ENCODE assay signal across 39 mouse cellular contexts in genomic region chr19:59221131-59221530, GRCm38 (mm10). TPM values are rescaled to one million over a fixed set of nuclear protein-coding genes. Genes with fewer than 3 reads are reported as not detected.
"Had no signal": no experiment of that assay in that cellular context is flagged by ENCODE, and none has a peak within 500 bp of the region (broad histone marks: within the 10 kb centered on the region; RNA-seq: fewer than 3 reads in every experiment).

No protein-coding gene starts in this region.

- H3K9ac ChIP-seq: embryonic facial prominence, embryonic 12.5 days; embryonic facial prominence, embryonic 13.5 days; embryonic facial prominence, embryonic 15.5 days; forebrain, embryonic 12.5 days; forebrain, embryonic 13.5 days; forebrain, embryonic 15.5 days; forebrain, postnatal 0 days had no signal

- ATAC-seq: forebrain, embryonic 13.5 days; forebrain, embryonic 14.5 days; forebrain, embryonic 15.5 days; forebrain, embryonic 16.5 days; forebrain, postnatal 0 days had no signal

- H3K27ac ChIP-seq: embryonic facial prominence, embryonic 10.5 days; embryonic facial prominence, embryonic 12.5 days; embryonic facial prominence, embryonic 13.5 days; embryonic facial prominence, embryonic 15.5 days; forebrain, embryonic 10.5 days; forebrain, embryonic 12.5 days; forebrain, embryonic 13.5 days; forebrain, embryonic 15.5 days; gastrocnemius, adult 2 months; heart, adult 2 months had no signal

- H3K27me3 ChIP-seq: embryonic facial prominence, embryonic 12.5 days; embryonic facial prominence, embryonic 15.5 days; forebrain, embryonic 13.5 days; forebrain, embryonic 15.5 days had no signal

- H3K4me2 ChIP-seq: embryonic facial prominence, embryonic 12.5 days; embryonic facial prominence, embryonic 13.5 days; embryonic facial prominence, embryonic 15.5 days; forebrain, embryonic 12.5 days; forebrain, embryonic 13.5 days; forebrain, embryonic 15.5 days had no signal

- H3K36me3 ChIP-seq: embryonic facial prominence, embryonic 10.5 days; embryonic facial prominence, embryonic 12.5 days; embryonic facial prominence, embryonic 13.5 days; embryonic facial prominence, embryonic 15.5 days; forebrain, embryonic 10.5 days; forebrain, embryonic 12.5 days; forebrain, embryonic 15.5 days had no signal

- H3K4me1 ChIP-seq: embryonic facial prominence, embryonic 10.5 days; embryonic facial prominence, embryonic 12.5 days; embryonic facial prominence, embryonic 13.5 days; embryonic facial prominence, embryonic 15.5 days; forebrain, embryonic 13.5 days; forebrain, embryonic 15.5 days had no signal

- DNase-seq: cerebellum, adult 8-10 months; cerebellum, adult 9-10 months; cerebellum, adult 9-11 months; cerebellum, postnatal 10 days; cerebellum, postnatal 14 days; cerebellum, postnatal 25 days; cerebellum, postnatal 36 days; embryo, embryonic 11 days; forebrain, postnatal 0 days; gastrocnemius, adult 2 months; gastrocnemius, postnatal 10 days; gastrocnemius, postnatal 14 days; gastrocnemius, postnatal 25 days; gastrocnemius, postnatal 36 days; heart, adult 18-20 months; heart, adult 2 months had no signal

- H3K9me3 ChIP-seq: embryonic facial prominence, embryonic 10.5 days; embryonic facial prominence, embryonic 12.5 days; embryonic facial prominence, embryonic 13.5 days; embryonic facial prominence, embryonic 15.5 days; forebrain, embryonic 10.5 days; forebrain, embryonic 12.5 days; forebrain, embryonic 13.5 days; forebrain, embryonic 15.5 days had no signal

- H3K4me3 ChIP-seq: embryonic facial prominence, embryonic 10.5 days; embryonic facial prominence, embryonic 12.5 days; embryonic facial prominence, embryonic 13.5 days; embryonic facial prominence, embryonic 15.5 days; erythroblast, embryonic 14.5 days; forebrain, embryonic 10.5 days; forebrain, embryonic 12.5 days; forebrain, embryonic 13.5 days; forebrain, embryonic 15.5 days; gastrocnemius, adult 2 months; heart, adult 2 months had no signal

RNA-seq across cellular contexts. Expression of gene Kcnk18, which starts 2.1 kb away (rescaled TPM):
- total RNA-seq: common myeloid progenitor, adult 5-6 weeks; forebrain, postnatal 0 days; gastrocnemius, adult 18-20 months; gastrocnemius, adult 2 months; gastrocnemius, adult 8-10 months; gastrocnemius, postnatal 10 days; gastrocnemius, postnatal 14 days; gastrocnemius, postnatal 25 days; gastrocnemius, postnatal 36 days; gastrocnemius, postnatal 4 days; granulocyte monocyte progenitor cell, adult 5-6 weeks; heart, adult 18-20 months; heart, adult 2 months; heart, adult 8-10 months had no signal
- polyA plus RNA-seq: cortical plate, adult 2 months; embryonic facial prominence, embryonic 11.5 days; embryonic facial prominence, embryonic 12.5 days; embryonic facial prominence, embryonic 13.5 days; embryonic facial prominence, embryonic 15.5 days; erythroblast, embryonic 14.5 days; forebrain, embryonic 10.5 days; forebrain, embryonic 11.5 days; forebrain, embryonic 12.5 days; forebrain, embryonic 13.5 days; forebrain, embryonic 14.5 days; forebrain, embryonic 15.5 days; forebrain, embryonic 16.5 days; frontal cortex, adult 2 months; gonadal fat pad, adult 2 months; heart, adult 2 months had no signal

RNA-seq across cellular contexts. Expression of gene Slc18a2, which starts 39.6 kb away (rescaled TPM):
- polyA plus RNA-seq: erythroblast, embryonic 14.5 days had no signal

RNA-seq across cellular contexts. Expression of gene Vax1, which starts 51.3 kb away (rescaled TPM):
- total RNA-seq: common myeloid progenitor, adult 5-6 weeks; gastrocnemius, adult 18-20 months; gastrocnemius, adult 2 months; gastrocnemius, adult 8-10 months; gastrocnemius, postnatal 10 days; gastrocnemius, postnatal 14 days; gastrocnemius, postnatal 25 days; gastrocnemius, postnatal 36 days; gastrocnemius, postnatal 4 days; granulocyte monocyte progenitor cell, adult 5-6 weeks; heart, adult 18-20 months; heart, adult 2 months; heart, adult 8-10 months had no signal
- polyA plus RNA-seq: embryonic facial prominence, embryonic 13.5 days; embryonic facial prominence, embryonic 14.5 days; erythroblast, embryonic 14.5 days; gonadal fat pad, adult 2 months; heart, adult 2 months had no signal
